Mouse (Mus musculus) heart, embryonic 16.5 days (tissue): ENCODE measurements around the gene Cdkl1. TPM values are rescaled to one million over a fixed set of nuclear protein-coding genes. Genes with fewer than 3 reads are reported as not detected.

ENCODE experiments used
- ATAC-seq: fragments of 200-750 bp; cut with Nextera tagmentation; replicated peaks from 2 replicates; pipeline ENCODE4 v1.8.0; 2017; ENCODE audit warnings: moderate number of reproducible peaks; ENCODE audit not compliant: insufficient read depth, low FRiP score; ENCODE audit errors: extremely low read depth
- H3K27ac ChIP-seq: fragments of 300-500 bp; sonication (generic); 2 replicates; pipeline ENCODE4 v1.5.1; 2014; ENCODE audit warnings: mild to moderate bottlenecking, low read length, control low read depth, moderate library complexity
- H3K27me3 ChIP-seq: fragments of 300-500 bp; sonication (generic); 2 replicates; pipeline ENCODE4 v1.6.1; 2014; ENCODE audit warnings: low read length, mixed read lengths; ENCODE audit not compliant: control insufficient read depth, insufficient read depth
- H3K36me3 ChIP-seq: fragments of 300-500 bp; sonication (generic); 2 replicates; pipeline ENCODE4 v1.6.1; 2014; ENCODE audit not compliant: control insufficient read depth, insufficient read depth
- H3K4me1 ChIP-seq: fragments of 300-500 bp; sonication (generic); 2 replicates; pipeline ENCODE4 v1.6.1; 2014; ENCODE audit warnings: low read length, mixed read lengths; ENCODE audit not compliant: control insufficient read depth, insufficient read depth
- H3K4me2 ChIP-seq: fragments of 300-500 bp; sonication (generic); 2 replicates; pipeline ENCODE4 v1.6.1; 2014; ENCODE audit warnings: low read depth, mild to moderate bottlenecking, control low read depth, low read length
- H3K4me3 ChIP-seq: fragments of 300-500 bp; sonication (generic); 2 replicates; pipeline ENCODE4 v1.5.1; 2014; ENCODE audit warnings: mild to moderate bottlenecking, control low read depth, low read length
- H3K9ac ChIP-seq: fragments of 300-500 bp; sonication (generic); 2 replicates; pipeline ENCODE4 v1.6.1; 2014; ENCODE audit warnings: low read length, control low read depth
- H3K9me3 ChIP-seq: fragments of 300-500 bp; sonication (generic); replicated peaks from 2 replicates; pipeline ENCODE4 v1.6.1; 2016; ENCODE audit warnings: low read length; ENCODE audit not compliant: control insufficient read depth
- WGBS: fragments of 180-500 bp; shearing (Covaris S2); extraction: QIAGEN DNeasy Blood & Tissue Kit; methylation state at CpG from one replicate; pipeline ENCODE4 v1.1.7; 2014; 5-methylcytosine and 5-hydroxymethylcytosine counted together
- polyA plus RNA-seq: library from polyadenylated mRNA; unstranded; fragments of >200 nt; fragmentation: Nextera tagmentation; extraction: Ambion mirVana; gene quantifications from 2 replicates; pipeline ENCODE4 v1.2.1, GENCODE M21; 2015

The Cdkl1 gene
- polyA plus RNA-seq, 1 experiment from 2014 or later = 5.2 TPM

DNA sequence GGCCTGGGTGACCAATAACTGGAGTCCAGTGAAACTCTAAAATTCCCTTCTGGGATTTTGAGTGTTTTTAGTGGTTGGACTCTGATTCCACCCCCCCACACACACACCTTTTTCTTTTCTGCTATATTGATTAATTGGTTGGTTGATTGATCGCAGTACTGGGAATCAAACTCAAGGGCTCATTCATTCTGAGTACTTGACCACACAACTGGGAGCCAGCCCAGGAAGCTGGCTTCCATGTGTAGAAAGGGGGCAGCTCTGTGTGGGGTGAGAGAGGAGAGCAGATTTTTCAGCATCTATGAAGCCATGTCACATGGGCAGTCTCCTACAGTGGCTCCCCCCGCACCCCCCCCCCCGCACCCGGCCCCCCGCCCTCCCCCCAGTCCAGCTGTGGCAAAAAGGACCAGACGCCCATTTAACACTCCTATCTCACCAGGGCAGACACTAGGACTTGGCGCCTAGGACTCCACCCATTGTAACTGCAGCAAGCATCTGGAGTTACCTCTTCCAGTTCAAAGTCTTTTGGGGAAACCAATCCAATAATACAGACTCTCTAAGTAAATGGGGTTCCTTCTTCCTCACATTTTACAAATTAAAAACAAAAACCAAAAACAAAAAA lies 31.7 kb downstream of the Cdkl1 start:
- peak overlapping the region; percentile 48; the same call in 1 of the 2 replicates for H3K4me3 ChIP-seq
- H3K9ac ChIP-seq = peak overlapping the region; percentile 67
- H3K9me3 ChIP-seq = 0 out of 2 replicates have a peak, but pooled peaks cover 2% of the 10 kb centered on the region
- H3K27ac ChIP-seq = peak overlapping the region; percentile 98
- no peaks in the 10 kb centered on the region for H3K27me3 ChIP-seq
- no peak for ATAC-seq
- 26% methylated on average over 7 of the region's 7 CpGs for WGBS
- H3K4me2 ChIP-seq = peak overlapping the region; percentile 88
- no peaks in the 10 kb centered on the region for H3K36me3 ChIP-seq
- peaks cover 18% of the 10 kb centered on the region for H3K4me1 ChIP-seq

DNA sequence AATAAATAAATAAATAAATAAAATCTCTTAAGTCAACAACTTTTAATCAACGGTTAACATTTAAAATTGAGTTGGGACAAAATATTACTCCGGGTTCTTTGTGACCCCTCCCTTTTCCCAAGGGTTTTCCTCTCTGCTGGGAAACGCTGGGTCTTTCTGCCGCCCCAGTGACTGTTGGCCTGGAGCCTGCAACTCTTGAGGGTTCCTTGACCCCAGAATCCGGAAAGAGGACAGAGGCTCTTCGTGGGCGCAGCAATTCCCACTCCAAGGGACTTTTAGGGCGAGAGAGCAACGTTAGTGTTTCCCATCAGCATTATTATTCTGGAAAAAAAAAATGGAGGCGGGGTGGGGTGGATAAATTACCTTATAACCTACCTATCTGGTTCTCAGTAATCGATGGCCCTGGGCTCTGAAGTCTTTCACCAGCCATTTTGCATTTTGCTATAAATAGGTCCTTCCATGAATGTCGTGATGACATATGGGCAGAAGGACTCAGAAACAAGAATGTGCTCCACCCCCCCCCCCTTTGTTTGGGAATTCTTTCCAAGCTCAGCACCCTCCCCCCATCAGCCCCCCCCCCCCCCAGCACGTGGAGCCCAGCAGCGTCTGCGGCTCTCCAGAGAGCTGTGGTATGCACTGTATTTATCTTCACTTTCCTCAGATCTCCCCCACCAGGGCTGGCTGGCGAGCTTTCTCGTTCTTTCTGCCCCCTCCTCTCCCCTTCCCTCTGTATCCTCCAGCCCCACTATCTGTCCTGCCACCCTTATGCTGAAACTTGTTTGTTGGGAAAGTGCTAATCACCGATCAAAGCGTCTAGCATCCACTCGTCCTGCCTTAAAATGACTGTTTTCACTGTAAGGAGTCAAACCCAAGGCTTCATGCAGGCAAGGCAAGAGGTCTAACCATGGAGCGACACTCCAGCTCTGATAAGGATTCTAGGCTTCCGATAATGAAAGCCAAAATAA lies 32.6 kb downstream of the Cdkl1 start:
- 0 out of 2 replicates have a peak, but pooled peaks cover 2% of the 10 kb centered on the region for H3K9me3 ChIP-seq
- peak overlapping the region; percentile 98 for H3K27ac ChIP-seq
- H3K4me3 ChIP-seq = peak overlapping the region; percentile 48
- ATAC-seq = peak; percentile 76
- peak overlapping the region; percentile 88 for H3K4me2 ChIP-seq
- 2% methylated on average over 22 of the region's 22 CpGs for WGBS
- H3K4me1 ChIP-seq = peaks cover 18% of the 10 kb centered on the region
- no peaks in the 10 kb centered on the region for H3K36me3 ChIP-seq
- no peaks in the 10 kb centered on the region for H3K27me3 ChIP-seq
- H3K9ac ChIP-seq = peak overlapping the region; percentile 68

DNA sequence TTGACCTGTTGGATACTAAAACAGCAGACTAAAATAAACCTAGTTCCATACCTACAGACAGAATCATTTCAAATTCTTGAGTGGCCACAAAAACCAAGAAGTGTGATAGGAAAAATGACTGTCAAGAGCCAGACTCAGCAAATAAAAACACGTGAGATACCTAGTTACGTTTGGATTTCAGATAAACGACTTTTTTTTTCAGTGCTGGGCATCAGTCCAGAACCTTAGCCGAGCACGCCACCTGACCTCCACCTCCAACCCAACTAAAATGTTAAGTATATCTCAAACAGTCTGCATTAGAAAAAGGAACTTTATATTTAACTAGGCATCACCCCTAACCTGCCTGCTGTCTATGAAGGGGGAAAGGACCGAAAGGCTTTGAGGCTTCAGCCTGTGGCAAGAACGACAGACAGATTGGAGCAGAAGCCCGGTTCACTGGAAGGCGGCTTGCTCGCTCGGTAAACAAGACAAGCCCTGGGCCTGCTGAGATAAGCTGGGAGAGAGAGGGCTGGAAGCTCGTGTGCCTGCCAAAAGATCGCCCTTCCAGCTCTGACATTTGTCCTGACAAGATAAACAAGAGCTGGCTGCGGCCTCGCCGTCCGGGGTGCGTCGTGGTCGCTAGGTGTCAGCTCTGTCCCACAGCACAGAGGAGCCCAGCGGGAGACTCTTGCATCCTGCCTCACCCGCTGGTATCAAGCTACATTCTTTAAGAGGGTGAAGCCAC lies 33.5 kb downstream of the Cdkl1 start:
- H3K9ac ChIP-seq = peak overlapping the region; percentile 68
- WGBS = 3% methylated on average over 22 of the region's 22 CpGs

DNA sequence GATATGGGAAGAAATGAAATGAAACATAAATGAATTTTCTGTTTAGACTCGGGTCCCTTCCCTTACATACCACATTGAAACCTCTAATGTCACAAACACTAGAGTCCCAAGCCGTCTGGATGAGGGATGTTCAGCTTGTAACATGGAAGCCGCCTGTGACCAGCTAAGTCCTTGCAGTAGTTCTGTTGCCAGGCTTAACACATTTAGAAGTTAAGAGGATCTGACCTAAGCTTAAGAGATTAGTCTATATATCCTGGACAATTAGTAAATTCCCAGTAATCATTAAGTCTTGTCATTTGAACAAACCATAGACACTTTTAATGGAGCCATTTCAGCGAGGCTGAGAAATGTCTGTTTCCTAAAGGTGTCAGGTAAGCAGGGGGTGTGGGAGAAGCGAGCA lies 35.1 kb downstream of the Cdkl1 start:
- Histone ChIP-seq H3K27ac (no peak overlapping the region), H3K27me3 (no peaks in the 10 kb centered on the region), H3K36me3 (no peaks in the 10 kb centered on the region), H3K4me3 (no peak overlapping the region), H3K9me3 (no peaks in the 10 kb centered on the region), H3K4me1 (peaks cover 22% of the 10 kb centered on the region), H3K9ac (no peak overlapping the region), H3K4me2 (no peak overlapping the region)
- no peak for ATAC-seq
- 77% methylated on average over 5 of the region's 5 CpGs for WGBS

More for the DNA sequence above, 33.5 kb downstream of the Cdkl1 start:
- Histone ChIP-seq H3K4me1 (peaks cover 18% of the 10 kb centered on the region), H3K27me3 (no peaks in the 10 kb centered on the region), H3K4me2 (peak overlapping the region; percentile 88), H3K27ac (peak overlapping the region; percentile 98), H3K36me3 (no peaks in the 10 kb centered on the region), H3K9me3 (0 out of 2 replicates have a peak, but pooled peaks cover 2% of the 10 kb centered on the region), H3K4me3 (peak overlapping the region; percentile 48)
- ATAC-seq = peak; percentile 90

DNA sequence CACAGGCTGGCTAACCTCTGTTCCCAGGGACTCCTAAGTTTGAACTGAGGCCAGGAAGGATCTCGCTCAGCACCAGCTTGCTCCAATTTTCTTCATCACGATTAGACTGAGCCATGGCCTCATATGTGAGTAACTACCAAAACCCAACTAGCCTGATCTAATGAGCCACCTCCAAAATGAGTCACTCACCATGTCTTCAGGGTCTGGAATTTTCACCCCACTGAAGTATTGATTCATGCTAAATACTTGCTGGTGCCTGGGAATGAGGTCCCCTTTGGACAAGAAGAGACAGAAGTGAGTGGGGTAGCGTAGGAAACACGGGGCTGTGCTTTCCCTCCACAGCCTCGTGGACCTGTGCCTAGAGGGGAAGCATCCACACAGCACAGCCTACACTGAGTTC lies 37.1 kb downstream of the Cdkl1 start:
- Histone ChIP-seq H3K9me3 (no peaks in the 10 kb centered on the region), H3K27me3 (no peaks in the 10 kb centered on the region), H3K4me2 (no peak overlapping the region), H3K4me3 (no peak overlapping the region), H3K9ac (no peak overlapping the region), H3K4me1 (peaks cover 15% of the 10 kb centered on the region), H3K27ac (no peak overlapping the region), H3K36me3 (0 out of 2 replicates have a peak, but pooled peaks cover 1% of the 10 kb centered on the region)
- 79% methylated on average over 5 of the region's 5 CpGs for WGBS
- ATAC-seq = no peak

DNA sequence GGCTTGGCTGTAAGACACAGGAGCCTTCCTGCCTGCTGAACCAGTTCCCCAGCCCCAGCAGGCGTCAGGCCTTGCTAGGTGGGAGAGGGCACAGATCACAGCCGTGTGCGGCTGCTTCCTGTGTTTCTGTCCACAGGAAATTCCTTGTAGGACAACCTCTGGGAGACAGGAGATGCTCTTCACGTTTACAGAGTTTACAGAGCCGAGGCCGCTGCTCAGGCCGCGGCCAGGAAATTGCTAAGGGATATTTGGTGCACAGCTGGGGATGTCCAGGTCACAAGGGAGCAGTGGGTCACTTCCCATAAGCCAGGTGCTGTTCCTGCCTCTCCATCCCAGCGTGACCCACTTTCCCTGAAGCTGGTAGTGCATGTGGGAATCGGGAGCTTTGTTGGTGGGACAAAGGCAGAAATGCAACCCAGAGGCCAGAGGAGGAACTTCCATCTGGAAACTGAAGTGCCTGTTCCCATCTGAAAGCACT lies 39.2 kb downstream of the Cdkl1 start:
- H3K9me3 ChIP-seq = no peaks in the 10 kb centered on the region
- H3K27ac ChIP-seq = peak overlapping the region; percentile 77
- no peak overlapping the region for H3K9ac ChIP-seq
- no peaks in the 10 kb centered on the region for H3K27me3 ChIP-seq
- 28% methylated on average over 10 of the region's 10 CpGs for WGBS
- peaks cover 4% of the 10 kb centered on the region; the same call in 1 of the 2 replicates for H3K4me1 ChIP-seq
- no peak overlapping the region for H3K4me2 ChIP-seq
- no peak overlapping the region for H3K4me3 ChIP-seq
- ATAC-seq = peak; percentile 78; the same call in 1 of the 2 replicates
- 0 out of 2 replicates have a peak, but pooled peaks cover 2% of the 10 kb centered on the region for H3K36me3 ChIP-seq

DNA sequence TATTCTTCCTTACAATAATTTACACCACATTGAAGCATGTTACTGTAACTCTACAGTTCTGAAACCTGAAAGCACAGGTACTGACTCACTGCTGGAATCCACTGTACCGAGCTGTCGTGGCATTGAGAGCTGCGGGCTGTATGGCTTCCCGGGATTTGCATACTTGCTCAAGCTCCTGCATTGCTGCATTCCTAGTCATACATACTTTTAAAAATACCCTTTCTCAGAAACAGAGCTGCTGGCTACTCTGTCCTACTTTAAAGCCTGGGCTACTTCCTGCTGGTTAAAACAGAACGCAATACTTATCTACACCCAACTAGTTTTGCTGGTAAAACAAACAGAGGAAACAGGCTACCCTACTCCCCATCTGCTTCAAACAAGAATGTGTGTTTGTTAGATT lies 46.9 kb downstream of the Cdkl1 start:
- WGBS = 52% methylated on average over 5 of the region's 5 CpGs
- no peak overlapping the region for H3K9ac ChIP-seq
- no peaks in the 10 kb centered on the region for H3K9me3 ChIP-seq
- no peak overlapping the region for H3K4me3 ChIP-seq
- peaks cover 4% of the 10 kb centered on the region; the same call in 1 of the 2 replicates for H3K36me3 ChIP-seq
- no peak overlapping the region for H3K4me2 ChIP-seq
- ATAC-seq = no peak
- H3K27ac ChIP-seq = no peak overlapping the region
- H3K27me3 ChIP-seq = no peaks in the 10 kb centered on the region
- H3K4me1 ChIP-seq = no peaks in the 10 kb centered on the region

DNA sequence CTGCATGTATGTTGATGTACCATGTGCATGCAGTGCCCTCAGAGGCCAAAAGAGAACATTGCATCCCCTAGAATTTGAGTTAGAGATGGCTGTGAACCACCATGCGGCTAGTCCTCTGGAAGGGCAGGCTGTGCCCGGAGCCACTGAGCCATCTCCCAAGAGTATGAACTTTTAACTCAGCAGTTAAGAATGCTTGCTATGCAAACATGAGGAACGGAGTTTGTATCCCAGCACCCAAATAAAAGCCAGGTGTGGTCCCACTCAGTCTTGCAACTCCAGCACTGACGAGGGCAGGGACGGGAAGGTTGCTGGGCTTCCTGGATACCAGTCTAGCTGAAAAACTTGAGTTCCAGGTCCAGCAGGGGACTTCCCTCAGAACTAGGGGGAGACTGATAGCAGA lies 49.1 kb downstream of the Cdkl1 start:
- no peak for ATAC-seq
- 72% methylated on average over 5 of the region's 5 CpGs for WGBS
- Histone ChIP-seq H3K27me3 (no peaks in the 10 kb centered on the region), H3K4me3 (no peak overlapping the region), H3K36me3 (peaks cover 2% of the 10 kb centered on the region; the same call in 1 of the 2 replicates), H3K4me1 (no peaks in the 10 kb centered on the region), H3K27ac (no peak overlapping the region), H3K9me3 (no peaks in the 10 kb centered on the region), H3K9ac (no peak overlapping the region), H3K4me2 (no peak overlapping the region)
